Mouse (Mus musculus): ENCODE measurements around the gene Pdlim4. TPM values are rescaled to one million over a fixed set of nuclear protein-coding genes. Genes with fewer than 3 reads are reported as not detected.

Pdlim4 gene
- polyA plus RNA-seq, 1 experiment from 2014 or later: 4.0 TPM

DNA sequence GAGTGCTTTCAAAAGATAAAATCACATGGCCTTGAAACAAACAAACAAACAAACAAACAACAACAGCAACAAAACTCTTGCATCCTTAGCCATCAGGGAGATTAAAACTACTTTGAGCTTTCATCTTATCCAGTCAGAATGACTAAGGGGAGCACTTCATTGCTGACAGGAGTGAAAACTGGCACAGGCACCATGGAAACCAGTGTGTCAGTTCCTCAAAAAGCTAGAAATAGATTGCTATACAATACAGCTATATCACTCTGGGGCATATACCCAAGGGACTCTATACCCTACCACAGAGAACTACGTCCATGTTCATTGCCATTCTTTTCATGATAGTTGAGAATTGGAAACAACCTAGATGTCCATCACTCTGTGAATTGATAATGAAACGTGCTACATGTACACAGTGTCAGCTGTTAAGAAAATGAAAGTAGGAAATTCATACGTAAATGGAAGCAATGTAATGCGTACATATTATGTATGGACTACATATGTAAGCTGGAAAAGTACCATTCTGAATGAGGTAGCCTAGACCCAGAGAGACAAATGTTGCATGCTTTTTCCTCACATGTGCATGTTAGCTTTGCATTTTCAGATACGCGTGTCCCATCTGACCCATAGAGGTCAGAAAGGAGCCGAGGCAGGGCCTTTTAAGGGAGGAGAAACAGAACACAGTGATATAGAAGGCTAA is 19.6 kb upstream of the Pdlim4 start:
- Histone ChIP-seq H3K27ac (ENCODE audit: low read depth) (no peak overlapping the region), H3K4me2 (ENCODE audit: low read depth, low read length) (no peak overlapping the region), H3K9ac (replicated peaks) (no peak overlapping the region), H3K27me3 (ENCODE audit: insufficient read depth, low read length) (no peaks in the 10 kb centered on the region), H3K9me3 (ENCODE audit: low read length) (no peaks in the 10 kb centered on the region), H3K4me3 (ENCODE audit: low read depth, low read length) (no peak overlapping the region), H3K4me1 (ENCODE audit: insufficient read depth) (peaks cover 4% of the 10 kb centered on the region), H3K36me3 (replicated peaks; ENCODE audit: insufficient read depth, low read length) (no peaks in the 10 kb centered on the region)
- ATAC-seq: peak; percentile 23; the same call in 1 of the 2 replicates
- TF ChIP-seq EP300 (IDR thresholded peaks at IDR 0.05; ENCODE audit: low read depth): no peak
- no peak for TF ChIP-seq CTCF (IDR thresholded peaks at IDR 0.05; ENCODE audit: low read depth)
- DNase-seq: no peak
- WGBS (ENCODE audit: insufficient replicate concordance): 61% methylated on average over 7 of the region's 7 CpGs

DNA sequence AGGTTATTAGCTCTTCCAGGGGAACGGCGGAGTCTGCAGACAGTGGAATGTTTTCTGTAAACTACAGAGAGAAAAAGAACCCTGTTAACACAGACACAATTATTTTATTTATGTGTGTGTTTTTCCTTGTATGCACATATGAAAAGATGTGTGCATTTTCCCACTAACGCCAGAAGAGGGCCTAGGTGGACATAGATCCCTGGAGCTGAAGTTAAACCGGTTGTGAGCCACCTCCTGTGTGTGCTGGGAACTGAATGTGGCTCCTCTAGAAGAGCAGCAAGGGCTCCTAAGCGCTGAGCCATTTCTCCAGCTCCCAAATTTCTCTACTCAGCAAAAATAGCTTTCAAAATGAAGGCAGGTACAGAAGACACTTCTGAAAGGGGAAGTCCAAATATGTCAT is 17.0 kb upstream of the Pdlim4 start:
- Histone ChIP-seq H3K9me3 (ENCODE audit: low read length) (no peaks in the 10 kb centered on the region), H3K36me3 (replicated peaks; ENCODE audit: insufficient read depth, low read length) (no peaks in the 10 kb centered on the region), H3K9ac (replicated peaks) (no peak overlapping the region), H3K27ac (ENCODE audit: low read depth) (no peak overlapping the region), H3K27me3 (ENCODE audit: insufficient read depth, low read length) (no peaks in the 10 kb centered on the region), H3K4me1 (ENCODE audit: insufficient read depth) (no peaks in the 10 kb centered on the region), H3K4me3 (ENCODE audit: low read depth, low read length) (no peak overlapping the region), H3K4me2 (ENCODE audit: low read depth, low read length) (no peak overlapping the region)
- WGBS (ENCODE audit: insufficient replicate concordance): 65% methylated on average over 5 of the region's 5 CpGs
- DNase-seq (no peak), ATAC-seq (no peak)
- TF ChIP-seq EP300 (IDR thresholded peaks at IDR 0.05; ENCODE audit: low read depth) (no peak), CTCF (IDR thresholded peaks at IDR 0.05; ENCODE audit: low read depth) (peak; percentile 12; the same call in 1 of the 2 replicates)

DNA sequence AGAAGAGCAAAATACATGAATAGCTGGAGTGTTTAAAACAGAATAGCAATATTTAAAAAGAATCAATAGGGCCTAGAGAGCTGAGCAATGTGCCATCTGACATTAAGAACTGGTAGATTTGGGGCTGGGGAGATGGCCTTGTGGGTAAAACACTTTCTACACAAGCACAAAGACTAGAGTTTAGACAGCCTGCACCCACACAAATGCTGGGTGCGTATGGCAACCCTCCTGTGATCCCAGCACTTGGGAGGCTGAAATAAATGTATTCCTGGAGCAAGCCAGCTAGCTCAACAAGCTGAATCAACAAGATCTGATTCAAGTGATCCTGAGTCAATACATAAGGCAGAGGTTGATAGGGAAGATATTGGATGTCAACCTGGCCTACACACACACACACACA is 16.2 kb upstream of the Pdlim4 start:
- Histone ChIP-seq H3K9me3 (ENCODE audit: low read length) (no peaks in the 10 kb centered on the region), H3K4me3 (ENCODE audit: low read depth, low read length) (no peak overlapping the region), H3K27me3 (ENCODE audit: insufficient read depth, low read length) (no peaks in the 10 kb centered on the region), H3K4me1 (ENCODE audit: insufficient read depth) (no peaks in the 10 kb centered on the region), H3K27ac (ENCODE audit: low read depth) (no peak overlapping the region), H3K36me3 (replicated peaks; ENCODE audit: insufficient read depth, low read length) (no peaks in the 10 kb centered on the region), H3K4me2 (ENCODE audit: low read depth, low read length) (no peak overlapping the region), H3K9ac (replicated peaks) (no peak overlapping the region)
- DNase-seq (no peak), ATAC-seq (no peak)
- TF ChIP-seq EP300 (IDR thresholded peaks at IDR 0.05; ENCODE audit: low read depth): no peak
- TF ChIP-seq CTCF (IDR thresholded peaks at IDR 0.05; ENCODE audit: low read depth): no peak
- 90% methylated on average over 1 of the region's 1 CpGs for WGBS (ENCODE audit: insufficient replicate concordance)

DNA sequence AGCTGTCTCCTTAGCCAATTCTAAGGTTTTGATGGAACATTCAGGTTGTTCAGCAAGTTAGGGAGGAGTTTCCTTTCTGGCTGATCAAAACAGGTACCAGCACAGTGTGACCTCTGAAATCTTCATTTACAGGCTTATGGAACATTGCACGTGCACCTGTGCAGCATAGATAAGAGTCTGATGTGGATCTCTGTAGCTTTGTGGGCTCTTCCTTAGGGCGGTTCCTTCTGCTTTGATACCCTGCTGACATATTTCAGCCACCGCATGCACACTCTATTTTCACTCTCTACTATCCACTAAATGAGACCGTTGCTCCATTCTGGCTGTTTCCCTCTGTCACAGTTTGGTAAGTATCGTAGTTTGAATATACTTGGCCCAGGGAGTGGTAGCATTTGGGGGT is 13.9 kb upstream of the Pdlim4 start:
- Histone ChIP-seq H3K9me3 (ENCODE audit: low read length) (no peaks in the 10 kb centered on the region), H3K27me3 (ENCODE audit: insufficient read depth, low read length) (no peaks in the 10 kb centered on the region), H3K36me3 (replicated peaks; ENCODE audit: insufficient read depth, low read length) (no peaks in the 10 kb centered on the region), H3K4me2 (ENCODE audit: low read depth, low read length) (no peak overlapping the region), H3K27ac (ENCODE audit: low read depth) (no peak overlapping the region), H3K9ac (replicated peaks) (no peak overlapping the region), H3K4me1 (ENCODE audit: insufficient read depth) (no peaks in the 10 kb centered on the region), H3K4me3 (ENCODE audit: low read depth, low read length) (no peak overlapping the region)
- ATAC-seq (no peak), DNase-seq (no peak)
- 63% methylated on average over 5 of the region's 5 CpGs for WGBS (ENCODE audit: insufficient replicate concordance)
- TF ChIP-seq EP300 (IDR thresholded peaks at IDR 0.05; ENCODE audit: low read depth): no peak
- TF ChIP-seq CTCF (IDR thresholded peaks at IDR 0.05; ENCODE audit: low read depth): no peak

DNA sequence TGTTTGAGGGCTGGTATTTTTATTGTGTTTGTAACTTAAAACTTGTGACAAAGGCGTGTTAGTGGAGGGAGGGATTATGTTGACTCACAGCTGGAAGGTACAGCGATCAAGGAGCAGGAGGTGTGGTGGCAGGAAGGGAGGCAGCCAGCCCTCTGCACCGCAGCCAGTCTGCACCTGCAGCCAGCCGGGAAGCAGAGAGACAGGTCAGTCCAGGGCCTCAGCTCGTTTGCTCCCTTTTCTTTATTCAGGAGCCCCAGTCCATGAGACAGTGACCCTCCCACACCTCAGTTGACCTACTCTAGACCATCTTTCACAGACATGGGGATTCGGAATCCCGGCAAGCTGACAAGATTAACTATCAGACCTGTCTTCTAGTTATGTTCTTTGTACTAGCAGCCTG is 11.6 kb upstream of the Pdlim4 start:
- no peaks in the 10 kb centered on the region for H3K27me3 ChIP-seq (ENCODE audit: insufficient read depth, low read length)
- H3K27ac ChIP-seq (ENCODE audit: low read depth): no peak overlapping the region
- H3K4me1 ChIP-seq (ENCODE audit: insufficient read depth): no peaks in the 10 kb centered on the region
- no peak overlapping the region for H3K9ac ChIP-seq (replicated peaks)
- no peaks in the 10 kb centered on the region for H3K36me3 ChIP-seq (replicated peaks; ENCODE audit: insufficient read depth, low read length)
- ATAC-seq (no peak), DNase-seq (no peak)
- H3K9me3 ChIP-seq (ENCODE audit: low read length): no peaks in the 10 kb centered on the region
- no peak overlapping the region for H3K4me2 ChIP-seq (ENCODE audit: low read depth, low read length)
- WGBS (ENCODE audit: insufficient replicate concordance): 50% methylated on average over 7 of the region's 7 CpGs
- H3K4me3 ChIP-seq (ENCODE audit: low read depth, low read length): no peak overlapping the region
- no peak for TF ChIP-seq EP300 (IDR thresholded peaks at IDR 0.05; ENCODE audit: low read depth)
- TF ChIP-seq CTCF (IDR thresholded peaks at IDR 0.05; ENCODE audit: low read depth): no peak

DNA sequence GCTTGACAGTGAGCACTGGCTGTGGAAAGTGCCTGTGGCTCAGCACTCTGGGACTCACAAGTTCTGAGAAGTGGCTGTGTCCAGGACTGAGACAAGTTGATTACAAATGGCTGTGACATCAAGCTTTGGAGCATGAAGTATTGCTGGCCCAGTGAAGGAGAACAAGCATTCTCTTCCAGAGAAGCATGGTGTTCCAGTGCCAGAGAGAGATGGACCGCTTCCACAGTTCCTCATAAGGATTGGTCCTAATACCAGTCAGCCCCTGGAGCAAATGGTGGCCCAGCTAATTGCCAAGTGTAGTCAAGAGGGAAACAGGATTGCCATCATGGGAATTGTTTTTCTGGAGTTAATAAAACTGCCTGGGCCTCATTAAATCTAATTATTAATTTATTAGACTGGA is 7.3 kb upstream of the Pdlim4 start:
- ATAC-seq: no peak
- Histone ChIP-seq H3K4me1 (ENCODE audit: insufficient read depth) (no peaks in the 10 kb centered on the region), H3K4me3 (ENCODE audit: low read depth, low read length) (no peak overlapping the region), H3K36me3 (replicated peaks; ENCODE audit: insufficient read depth, low read length) (no peaks in the 10 kb centered on the region), H3K27ac (ENCODE audit: low read depth) (no peak overlapping the region), H3K4me2 (ENCODE audit: low read depth, low read length) (no peak overlapping the region), H3K9me3 (ENCODE audit: low read length) (no peaks in the 10 kb centered on the region), H3K9ac (replicated peaks) (no peak overlapping the region), H3K27me3 (ENCODE audit: insufficient read depth, low read length) (no peaks in the 10 kb centered on the region)
- DNase-seq: no peak
- 93% methylated on average over 1 of the region's 1 CpGs for WGBS (ENCODE audit: insufficient replicate concordance)
- TF ChIP-seq CTCF (IDR thresholded peaks at IDR 0.05; ENCODE audit: low read depth): no peak
- no peak for TF ChIP-seq EP300 (IDR thresholded peaks at IDR 0.05; ENCODE audit: low read depth)

All from liver, postnatal 0 days (tissue).